Mouse (Mus musculus) intestine, embryonic 16.5 days (tissue): ENCODE results near the gene Cyp17a1. TPM values are rescaled to one million over a fixed set of nuclear protein-coding genes. Genes with fewer than 3 reads are reported as not detected.
A peak's percentile ranks its signal among the peaks of the same experiment; 100 is the strongest.

ENCODE experiments used
- ATAC-seq: fragments of 200-750 bp; cut with Nextera tagmentation; 2 replicates; pipeline ENCODE4 v1.8.0; 2017; ENCODE audit warnings: moderate TSS enrichment, moderate library complexity
- H3K27ac ChIP-seq: fragments of 300-500 bp; sonication (generic); 2 replicates; pipeline ENCODE4 v1.5.1; 2014; ENCODE audit warnings: mild to moderate bottlenecking, low read length
- H3K27me3 ChIP-seq: fragments of 300-500 bp; sonication (generic); replicated peaks from 2 replicates; pipeline ENCODE4 v1.6.1; 2014; ENCODE audit warnings: low read length, control low read depth, mixed read lengths; ENCODE audit not compliant: control insufficient read depth, insufficient read depth
- H3K36me3 ChIP-seq: fragments of 300-500 bp; sonication (generic); 2 replicates; pipeline ENCODE4 v1.6.1; 2014; ENCODE audit warnings: low read length, control low read depth; ENCODE audit not compliant: control insufficient read depth, insufficient read depth
- H3K4me1 ChIP-seq: fragments of 300-500 bp; sonication (generic); 2 replicates; pipeline ENCODE4 v1.6.1; 2014; ENCODE audit warnings: low read length, control low read depth, mixed read lengths; ENCODE audit not compliant: control insufficient read depth, insufficient read depth
- H3K4me2 ChIP-seq: fragments of 300-500 bp; sonication (generic); 2 replicates; pipeline ENCODE4 v1.6.1; 2014; ENCODE audit warnings: low read depth, low read length, control low read depth
- H3K4me3 ChIP-seq: fragments of 300-500 bp; sonication (generic); 2 replicates; pipeline ENCODE4 v1.5.1; 2014; ENCODE audit warnings: mild to moderate bottlenecking, low read length
- H3K9ac ChIP-seq: fragments of 300-500 bp; sonication (generic); 2 replicates; pipeline ENCODE4 v1.6.1; 2014; ENCODE audit warnings: low read depth, low read length
- H3K9me3 ChIP-seq: fragments of 300-500 bp; sonication (generic); 2 replicates; pipeline ENCODE4 v1.6.1; 2016; ENCODE audit warnings: low read length, control low read depth; ENCODE audit not compliant: control insufficient read depth
- WGBS: fragments of 180-500 bp; shearing (Covaris S2); extraction: QIAGEN DNeasy Blood & Tissue Kit; methylation state at CpG from one replicate; pipeline ENCODE4 v1.1.7; 2014; 5-methylcytosine and 5-hydroxymethylcytosine counted together
- polyA plus RNA-seq: library from polyadenylated mRNA; unstranded; fragments of >200 nt; fragmentation: Nextera tagmentation; extraction: Ambion mirVana; gene quantifications from 2 replicates; pipeline ENCODE4 v1.2.1, GENCODE M21; 2015

Cyp17a1 gene
- polyA plus RNA-seq, 1 experiment from 2014 or later = 0.16 TPM

- H3K4me2 ChIP-seq = peak overlapping the region; percentile 54
- H3K4me3 ChIP-seq = peak overlapping the region; percentile 46
- no peaks in the 10 kb centered on the region for H3K36me3 ChIP-seq
- peak; percentile 22 for ATAC-seq
- no peaks in the 10 kb centered on the region for H3K9me3 ChIP-seq
- H3K27me3 ChIP-seq = no peaks in the 10 kb centered on the region
- peak overlapping the region; percentile 82 for H3K27ac ChIP-seq
- H3K9ac ChIP-seq = peak overlapping the region; percentile 65
- H3K4me1 ChIP-seq = peaks cover 45% of the 10 kb centered on the region
- 32% methylated on average over 19 of the region's 19 CpGs for WGBS
Observed at GRCm38 (mm10) chr19:46623790-46624772, 48.9 kb downstream of the Cyp17a1 start.

DNA sequence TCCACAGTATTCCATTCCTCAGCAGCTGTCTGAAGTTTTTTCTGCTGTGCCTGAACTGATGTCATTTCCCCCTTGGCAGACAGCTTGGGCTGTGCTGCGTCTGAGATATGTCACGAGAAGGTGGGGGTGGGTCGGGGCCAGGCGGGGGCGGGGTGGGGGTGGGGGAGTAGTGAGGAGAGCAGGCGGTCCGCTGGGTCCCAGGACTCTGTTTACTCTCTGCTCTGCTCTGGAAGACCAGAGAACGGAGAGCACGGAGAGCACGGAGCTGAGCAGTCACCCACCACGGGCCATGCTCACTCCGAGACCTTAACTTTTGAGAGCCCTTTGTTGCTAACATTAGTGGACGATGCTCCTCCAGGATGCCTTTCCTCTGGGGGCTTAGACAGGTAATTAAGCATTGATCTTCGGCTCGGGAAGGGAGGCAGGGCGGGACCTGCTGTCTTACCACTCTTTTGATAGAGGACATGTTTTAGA, 49.7 kb downstream of the Cyp17a1 start:
- Histone ChIP-seq H3K27me3 (no peaks in the 10 kb centered on the region), H3K27ac (peak overlapping the region; percentile 83), H3K4me3 (peak overlapping the region; percentile 46), H3K4me1 (peaks cover 44% of the 10 kb centered on the region), H3K9ac (peak overlapping the region; percentile 65), H3K36me3 (no peaks in the 10 kb centered on the region), H3K4me2 (peak overlapping the region; percentile 54), H3K9me3 (no peaks in the 10 kb centered on the region)
- WGBS = 7% methylated on average over 16 of the region's 16 CpGs
- ATAC-seq = peak; percentile 79

- Histone ChIP-seq H3K4me2 (peak overlapping the region; percentile 54), H3K9ac (peak overlapping the region; percentile 65), H3K4me3 (peak overlapping the region; percentile 46), H3K27ac (peak overlapping the region; percentile 83), H3K27me3 (no peaks in the 10 kb centered on the region), H3K9me3 (no peaks in the 10 kb centered on the region), H3K4me1 (peaks cover 43% of the 10 kb centered on the region), H3K36me3 (no peaks in the 10 kb centered on the region)
- ATAC-seq = no peak
- 26% methylated on average over 12 of the region's 12 CpGs for WGBS
Observed at GRCm38 (mm10) chr19:46622659-46623193, 50.2 kb downstream of the Cyp17a1 start.

GRCm38 (mm10) chr19:46621236-46622183, 51.5 kb downstream of the Cyp17a1 start:
- Histone ChIP-seq H3K27me3 (no peaks in the 10 kb centered on the region), H3K36me3 (no peaks in the 10 kb centered on the region), H3K4me2 (no peak overlapping the region), H3K4me1 (peaks cover 44% of the 10 kb centered on the region), H3K4me3 (no peak overlapping the region), H3K27ac (peak overlapping the region; percentile 23; the same call in 1 of the 2 replicates), H3K9ac (no peak overlapping the region), H3K9me3 (no peaks in the 10 kb centered on the region)
- 73% methylated on average over 19 of the region's 19 CpGs for whole genome bisulfite sequencing
- ATAC-seq = no peak

DNA sequence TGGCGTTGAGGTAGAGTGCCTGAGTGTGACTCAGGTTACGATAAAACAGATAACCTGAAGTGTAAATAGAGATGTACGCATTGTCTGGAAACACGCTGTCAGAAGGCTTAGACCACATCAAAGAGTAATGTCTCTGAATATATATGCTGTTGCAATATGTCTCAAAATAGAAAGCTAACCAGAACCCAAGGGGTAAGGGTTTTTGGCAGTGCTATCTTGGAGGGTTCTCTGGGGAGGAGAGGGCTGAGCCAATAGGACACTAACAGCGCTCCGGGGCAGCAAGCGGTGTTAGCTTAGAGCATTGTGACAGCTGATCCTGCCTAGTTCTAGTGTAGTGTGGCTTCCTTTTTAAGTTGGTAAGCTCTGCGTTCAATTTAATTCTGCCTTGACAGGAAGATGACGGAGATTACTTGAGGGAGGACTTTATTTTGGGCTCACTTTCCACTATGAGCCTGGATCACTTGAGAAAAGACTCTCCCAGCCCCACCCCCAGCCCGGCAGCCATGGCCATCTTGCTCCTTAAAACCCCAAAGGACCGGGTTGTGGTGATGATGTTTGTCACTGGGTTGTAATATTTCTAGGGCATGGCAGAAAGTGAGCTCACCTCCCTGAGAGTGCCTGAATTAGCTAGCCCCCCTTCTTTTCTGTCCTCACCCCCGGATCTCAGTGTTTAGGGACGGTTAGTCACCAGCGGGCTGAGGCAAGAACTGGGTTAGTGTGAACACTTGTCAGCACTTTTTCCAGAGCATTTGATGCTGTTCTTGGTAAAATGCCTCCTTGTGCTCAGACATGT, 52.8 kb downstream of the Cyp17a1 start:
- H3K4me2 ChIP-seq = no peak overlapping the region
- H3K4me3 ChIP-seq = no peak overlapping the region
- no peaks in the 10 kb centered on the region for H3K9me3 ChIP-seq
- H3K9ac ChIP-seq = no peak overlapping the region
- peaks cover 44% of the 10 kb centered on the region for H3K4me1 ChIP-seq
- no peaks in the 10 kb centered on the region for H3K27me3 ChIP-seq
- WGBS = 64% methylated on average over 14 of the region's 14 CpGs
- ATAC-seq = no peak
- 0 out of 2 replicates have a peak, but pooled peaks cover 3% of the 10 kb centered on the region for H3K36me3 ChIP-seq
- H3K27ac ChIP-seq = no peak overlapping the region

DNA sequence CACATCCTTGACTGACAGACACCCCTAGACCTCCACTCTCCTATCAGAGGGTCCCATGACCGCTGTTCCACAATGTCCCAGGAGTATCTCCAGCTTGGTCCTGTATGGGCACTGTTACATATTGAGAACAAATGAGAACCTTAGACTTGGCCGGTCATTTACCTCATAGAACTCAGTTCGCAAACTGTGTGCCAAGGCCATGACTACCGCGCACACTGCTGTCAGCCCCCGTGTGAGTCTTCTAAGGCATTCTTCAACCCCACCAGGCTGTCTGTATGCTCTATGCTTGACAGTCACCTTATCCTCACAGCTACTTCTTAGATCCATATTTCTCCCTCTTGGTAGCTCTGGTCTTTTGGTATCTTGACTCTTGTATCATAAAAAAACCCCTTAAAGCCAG, 53.5 kb downstream of the Cyp17a1 start:
- Histone ChIP-seq H3K4me3 (no peak overlapping the region), H3K36me3 (0 out of 2 replicates have a peak, but pooled peaks cover 3% of the 10 kb centered on the region), H3K27me3 (no peaks in the 10 kb centered on the region), H3K4me2 (no peak overlapping the region), H3K4me1 (peaks cover 41% of the 10 kb centered on the region), H3K27ac (peak overlapping the region; percentile 6; the same call in 1 of the 2 replicates), H3K9ac (no peak overlapping the region), H3K9me3 (no peaks in the 10 kb centered on the region)
- no peak for ATAC-seq
- 91% methylated on average over 6 of the region's 6 CpGs for WGBS

- H3K9me3 ChIP-seq = no peaks in the 10 kb centered on the region
- WGBS = 53% methylated on average over 19 of the region's 19 CpGs
- H3K4me2 ChIP-seq = no peak overlapping the region
- H3K27ac ChIP-seq = 0 out of 2 replicates have a peak overlapping the region, but pooled peaks have one; percentile 8
- peaks cover 40% of the 10 kb centered on the region for H3K4me1 ChIP-seq
- no peak overlapping the region for H3K9ac ChIP-seq
- H3K4me3 ChIP-seq = no peak overlapping the region
- ATAC-seq = no peak
- no peaks in the 10 kb centered on the region for H3K27me3 ChIP-seq
- H3K36me3 ChIP-seq = 0 out of 2 replicates have a peak, but pooled peaks cover 3% of the 10 kb centered on the region
Observed at GRCm38 (mm10) chr19:46619001-46619400, 54.0 kb downstream of the Cyp17a1 start.

- H3K27ac ChIP-seq = no peak overlapping the region
Observed at GRCm38 (mm10) chr19:46618322-46618721, 54.6 kb downstream of the Cyp17a1 start.

More at GRCm38 (mm10) chr19:46618322-46618721, 54.6 kb downstream of the Cyp17a1 start:
- Histone ChIP-seq H3K9me3 (no peaks in the 10 kb centered on the region), H3K9ac (no peak overlapping the region), H3K4me1 (peaks cover 35% of the 10 kb centered on the region), H3K4me3 (no peak overlapping the region), H3K27me3 (no peaks in the 10 kb centered on the region), H3K4me2 (no peak overlapping the region), H3K36me3 (0 out of 2 replicates have a peak, but pooled peaks cover 3% of the 10 kb centered on the region)
- 62% methylated on average over 9 of the region's 9 CpGs for WGBS
- ATAC-seq = no peak
